Mouse (Mus musculus): ENCODE results near the gene Tgfb1. TPM values are rescaled to one million over a fixed set of nuclear protein-coding genes. Genes with fewer than 3 reads are reported as not detected.
A peak's percentile ranks its signal among the peaks of the same experiment; 100 is the strongest.

The Tgfb1 gene
- polyA plus RNA-seq (2012; rRNA removed) (16.8 and 19.1 TPM in 2 replicates), polyA plus RNA-seq (2014; fragmentation: Nextera tagmentation; extraction: Ambion mirVana) (2.5 and 3.6 TPM in 2 replicates)

- peak within 1 kb of the TSS; percentile 90 for H3K4me2 ChIP-seq (replicated peaks; ENCODE audit: low read depth, low read length, severe bottlenecking)
- peaks cover 50% of the 10 kb centered on the region for H3K27me3 ChIP-seq (ENCODE audit: control insufficient read depth, insufficient read depth, low read length)
- H3K27ac ChIP-seq (replicated peaks; ENCODE audit: low read depth, low read length): no peak within 1 kb of the TSS; the same call in 1 of the 2 replicates
- H3K4me1 ChIP-seq (ENCODE audit: control insufficient read depth, insufficient read depth, low read length): peaks cover 21% of the 10 kb centered on the region
- TF ChIP-seq POLR2A (IDR thresholded peaks at IDR 0.05; ENCODE audit: borderline replicate concordance, extremely low read depth, insufficient read depth, insufficient read length): no peak
- H3K36me3 ChIP-seq (ENCODE audit: control insufficient read depth, insufficient read depth, low read length): no peaks in the 10 kb centered on the region
- H3K9ac ChIP-seq (ENCODE audit: low read depth, low read length, severe bottlenecking): peak within 1 kb of the TSS; percentile 75
- peak within 1 kb of the TSS; percentile 60 for H3K4me3 ChIP-seq (replicated peaks; ENCODE audit: low read length)
- no peak for DNase-seq (ENCODE audit: low spot score)
- no peaks in the 10 kb centered on the region for H3K9me3 ChIP-seq (ENCODE audit: control insufficient read depth, low read length)
- peak; percentile 41 for ATAC-seq (ENCODE audit: low FRiP score, low read depth)
- WGBS: 1% methylated on average over 47 of the region's 69 CpGs
These were observed at the start of gene Tgfb1 for GRCm38 (mm10) chr7:25686680-25687531. Tgfb1 (plus strand) TSS chr7:25687002.

GRCm38 (mm10) chr7:25637099-25637498 lies 49.7 kb upstream of the Tgfb1 start:
- Histone ChIP-seq H3K4me3 (replicated peaks; ENCODE audit: low read length) (no peak overlapping the region), H3K9me3 (ENCODE audit: control insufficient read depth, low read length) (no peaks in the 10 kb centered on the region), H3K4me2 (replicated peaks; ENCODE audit: low read depth, low read length, severe bottlenecking) (no peak overlapping the region), H3K27me3 (ENCODE audit: control insufficient read depth, insufficient read depth, low read length) (no peaks in the 10 kb centered on the region), H3K27ac (replicated peaks; ENCODE audit: low read depth, low read length) (no peak overlapping the region), H3K9ac (ENCODE audit: low read depth, low read length, severe bottlenecking) (no peak overlapping the region), H3K36me3 (ENCODE audit: control insufficient read depth, insufficient read depth, low read length) (peaks cover 38% of the 10 kb centered on the region), H3K4me1 (ENCODE audit: control insufficient read depth, insufficient read depth, low read length) (no peaks in the 10 kb centered on the region)
- DNase-seq (ENCODE audit: low spot score): no peak
- TF ChIP-seq POLR2A (IDR thresholded peaks at IDR 0.05; ENCODE audit: borderline replicate concordance, extremely low read depth, insufficient read depth, insufficient read length): no peak
- WGBS: 86% methylated on average over 5 of the region's 5 CpGs
- no peak for ATAC-seq (ENCODE audit: low FRiP score, low read depth)

- 91% methylated on average over 4 of the region's 4 CpGs for WGBS
- H3K4me1 ChIP-seq (ENCODE audit: control insufficient read depth, insufficient read depth, low read length): no peaks in the 10 kb centered on the region
- no peak overlapping the region for H3K9ac ChIP-seq (ENCODE audit: low read depth, low read length, severe bottlenecking)
- H3K9me3 ChIP-seq (ENCODE audit: control insufficient read depth, low read length): no peaks in the 10 kb centered on the region
- no peak overlapping the region for H3K27ac ChIP-seq (replicated peaks; ENCODE audit: low read depth, low read length)
- H3K4me3 ChIP-seq (replicated peaks; ENCODE audit: low read length): no peak overlapping the region
- TF ChIP-seq POLR2A (IDR thresholded peaks at IDR 0.05; ENCODE audit: borderline replicate concordance, extremely low read depth, insufficient read depth, insufficient read length): no peak
- ATAC-seq (ENCODE audit: low FRiP score, low read depth) (no peak), DNase-seq (ENCODE audit: low spot score) (no peak)
- H3K4me2 ChIP-seq (replicated peaks; ENCODE audit: low read depth, low read length, severe bottlenecking): no peak overlapping the region
- H3K36me3 ChIP-seq (ENCODE audit: control insufficient read depth, insufficient read depth, low read length): peaks cover 30% of the 10 kb centered on the region
- H3K27me3 ChIP-seq (ENCODE audit: control insufficient read depth, insufficient read depth, low read length): no peaks in the 10 kb centered on the region
These were observed 47.0 kb upstream of the Tgfb1 start for GRCm38 (mm10) chr7:25639754-25640153.

- WGBS: 83% methylated on average over 10 of the region's 10 CpGs
- Histone ChIP-seq H3K4me3 (replicated peaks; ENCODE audit: low read length) (no peak overlapping the region), H3K9me3 (ENCODE audit: control insufficient read depth, low read length) (no peaks in the 10 kb centered on the region), H3K9ac (ENCODE audit: low read depth, low read length, severe bottlenecking) (no peak overlapping the region), H3K4me2 (replicated peaks; ENCODE audit: low read depth, low read length, severe bottlenecking) (no peak overlapping the region), H3K27me3 (ENCODE audit: control insufficient read depth, insufficient read depth, low read length) (no peaks in the 10 kb centered on the region), H3K27ac (replicated peaks; ENCODE audit: low read depth, low read length) (no peak overlapping the region), H3K4me1 (ENCODE audit: control insufficient read depth, insufficient read depth, low read length) (no peaks in the 10 kb centered on the region), H3K36me3 (ENCODE audit: control insufficient read depth, insufficient read depth, low read length) (0 out of 2 replicates have a peak, but pooled peaks cover 11% of the 10 kb centered on the region)
- TF ChIP-seq POLR2A (IDR thresholded peaks at IDR 0.05; ENCODE audit: borderline replicate concordance, extremely low read depth, insufficient read depth, insufficient read length): no peak
- ATAC-seq (ENCODE audit: low FRiP score, low read depth) (no peak), DNase-seq (ENCODE audit: low spot score) (no peak)
These were observed 42.7 kb upstream of the Tgfb1 start for GRCm38 (mm10) chr7:25644136-25644535.

- H3K36me3 ChIP-seq (ENCODE audit: control insufficient read depth, insufficient read depth, low read length): 0 out of 2 replicates have a peak, but pooled peaks cover 11% of the 10 kb centered on the region
- TF ChIP-seq POLR2A (IDR thresholded peaks at IDR 0.05; ENCODE audit: borderline replicate concordance, extremely low read depth, insufficient read depth, insufficient read length): no peak
- no peaks in the 10 kb centered on the region for H3K9me3 ChIP-seq (ENCODE audit: control insufficient read depth, low read length)
- WGBS: 93% methylated on average over 4 of the region's 4 CpGs
- H3K4me2 ChIP-seq (replicated peaks; ENCODE audit: low read depth, low read length, severe bottlenecking): no peak overlapping the region
- no peaks in the 10 kb centered on the region for H3K4me1 ChIP-seq (ENCODE audit: control insufficient read depth, insufficient read depth, low read length)
- no peak overlapping the region for H3K4me3 ChIP-seq (replicated peaks; ENCODE audit: low read length)
- ATAC-seq (ENCODE audit: low FRiP score, low read depth) (no peak), DNase-seq (ENCODE audit: low spot score) (no peak)
- no peak overlapping the region for H3K27ac ChIP-seq (replicated peaks; ENCODE audit: low read depth, low read length)
- H3K9ac ChIP-seq (ENCODE audit: low read depth, low read length, severe bottlenecking): no peak overlapping the region
- no peaks in the 10 kb centered on the region for H3K27me3 ChIP-seq (ENCODE audit: control insufficient read depth, insufficient read depth, low read length)
These were observed 42.2 kb upstream of the Tgfb1 start for GRCm38 (mm10) chr7:25644631-25645030.
